Mouse (Mus musculus): ENCODE measurements at regions not wholly inside any gene's neighbourhood (a gene's known extent, or its start where the extent isn't known, plus 50 kb on each side); places are given as distances from the start of the nearest gene placed in this dataset.

GRCm38 (mm10) chr10:99366162-99366561 lies 103.1 kb downstream of the Dusp6 start:
- TF ChIP-seq CTCF (IDR thresholded peaks at IDR 0.05; ENCODE audit: extremely low read depth, insufficient read length, insufficient replicate concordance, low read depth, low read length) (no peak), POLR2A (IDR thresholded peaks at IDR 0.05; ENCODE audit: low read depth, low read length) (no peak)

Data from small intestine, adult 2 months (tissue).